Mouse (Mus musculus) limb, embryonic 12.5 days (tissue): ENCODE results near the gene Nsd1. TPM values are rescaled to one million over a fixed set of nuclear protein-coding genes. Genes with fewer than 3 reads are reported as not detected.

Experiments
- ATAC-seq: fragments of 200-750 bp; cut with Nextera tagmentation; 2 replicates; pipeline ENCODE4 v1.8.0; 2017; ENCODE audit warnings: low read depth, moderate TSS enrichment; ENCODE audit not compliant: insufficient number of reproducible peaks, insufficient read depth, low FRiP score, low TSS enrichment
- H3K27ac ChIP-seq: fragments of 300-500 bp; sonication (generic); 2 replicates; pipeline ENCODE4 v1.5.1; 2016; ENCODE audit warnings: mild to moderate bottlenecking, moderate library complexity
- H3K27me3 ChIP-seq: fragments of 300-500 bp; sonication (generic); 2 replicates; pipeline ENCODE4 v1.6.1; 2016; ENCODE audit warnings: mild to moderate bottlenecking, moderate library complexity
- H3K36me3 ChIP-seq: fragments of 300-500 bp; sonication (generic); 2 replicates; pipeline ENCODE4 v1.6.1; 2016; ENCODE audit warnings: mild to moderate bottlenecking, moderate library complexity
- H3K4me1 ChIP-seq: fragments of 300-500 bp; sonication (generic); replicated peaks from 2 replicates; pipeline ENCODE4 v1.6.1; 2016
- H3K4me2 ChIP-seq: fragments of 300-500 bp; sonication (generic); 2 replicates; pipeline ENCODE4 v1.6.1; 2016; ENCODE audit warnings: mild to moderate bottlenecking, moderate library complexity
- H3K4me3 ChIP-seq: fragments of 300-500 bp; sonication (generic); replicated peaks from 2 replicates; pipeline ENCODE4 v1.5.1; 2016; ENCODE audit warnings: mild to moderate bottlenecking
- H3K9ac ChIP-seq: fragments of 300-500 bp; sonication (generic); replicated peaks from 2 replicates; pipeline ENCODE4 v1.6.1; 2016; ENCODE audit warnings: mild to moderate bottlenecking, moderate library complexity
- H3K9me3 ChIP-seq: fragments of 300-500 bp; sonication (generic); 2 replicates; pipeline ENCODE4 v1.6.1; 2016; ENCODE audit warnings: mild to moderate bottlenecking, moderate library complexity
- WGBS: fragments of 180-500 bp; shearing (Covaris S2); methylation state at CpG from one replicate; pipeline ENCODE4 v1.1.7; 2016; 5-methylcytosine and 5-hydroxymethylcytosine counted together
- polyA plus RNA-seq: library from polyadenylated mRNA; unstranded; fragments of >200 nt; fragmentation: Nextera tagmentation; extraction: Ambion mirVana; gene quantifications from 2 replicates; pipeline ENCODE4 v1.2.1, GENCODE M21; 2016

The Nsd1 gene
- polyA plus RNA-seq, 1 experiment from 2014 or later = 91.8 TPM

- no peaks in the 10 kb centered on the region for H3K36me3 ChIP-seq
- H3K9me3 ChIP-seq = no peaks in the 10 kb centered on the region
- peaks cover 30% of the 10 kb centered on the region for H3K4me1 ChIP-seq
- H3K4me3 ChIP-seq = no peak overlapping the region
- no peak overlapping the region for H3K9ac ChIP-seq
- H3K4me2 ChIP-seq = no peak overlapping the region
- no peak overlapping the region for H3K27ac ChIP-seq
- WGBS = 85% methylated on average over 3 of the region's 3 CpGs
- no peak for ATAC-seq
- H3K27me3 ChIP-seq = no peaks in the 10 kb centered on the region
Observed at GRCm38 (mm10) chr13:55332331-55332730, 122.7 kb downstream of the Nsd1 start.

GRCm38 (mm10) chr13:55335701-55336100, 126.1 kb downstream of the Nsd1 start:
- no peaks in the 10 kb centered on the region for H3K27me3 ChIP-seq
- no peak overlapping the region for H3K4me3 ChIP-seq
- no peaks in the 10 kb centered on the region for H3K9me3 ChIP-seq
- no peak overlapping the region for H3K4me2 ChIP-seq
- H3K36me3 ChIP-seq = no peaks in the 10 kb centered on the region
- no peak overlapping the region for H3K9ac ChIP-seq
- ATAC-seq = no peak
- 83% methylated on average over 4 of the region's 4 CpGs for WGBS
- no peak overlapping the region for H3K27ac ChIP-seq
- peaks cover 4% of the 10 kb centered on the region; the same call in 1 of the 2 replicates for H3K4me1 ChIP-seq

- ATAC-seq = no peak
- Histone ChIP-seq H3K27ac (no peak overlapping the region), H3K4me2 (no peak overlapping the region), H3K36me3 (no peaks in the 10 kb centered on the region), H3K4me1 (no peaks in the 10 kb centered on the region), H3K27me3 (no peaks in the 10 kb centered on the region), H3K9me3 (no peaks in the 10 kb centered on the region), H3K4me3 (no peak overlapping the region), H3K9ac (no peak overlapping the region)
- 64% methylated on average over 10 of the region's 10 CpGs for WGBS
Observed at GRCm38 (mm10) chr13:55337341-55337975, 127.9 kb downstream of the Nsd1 start.

- ATAC-seq = no peak
- Histone ChIP-seq H3K27ac (no peak overlapping the region), H3K4me3 (no peak overlapping the region), H3K9me3 (no peaks in the 10 kb centered on the region), H3K27me3 (no peaks in the 10 kb centered on the region), H3K4me2 (no peak overlapping the region), H3K9ac (no peak overlapping the region), H3K4me1 (no peaks in the 10 kb centered on the region), H3K36me3 (no peaks in the 10 kb centered on the region)
- 70% methylated on average over 12 of the region's 12 CpGs for WGBS
Observed at GRCm38 (mm10) chr13:55338131-55339054, 128.8 kb downstream of the Nsd1 start.

GRCm38 (mm10) chr13:55339259-55339658, 129.7 kb downstream of the Nsd1 start:
- no peaks in the 10 kb centered on the region for H3K9me3 ChIP-seq
- H3K27me3 ChIP-seq = no peaks in the 10 kb centered on the region
- no peaks in the 10 kb centered on the region for H3K4me1 ChIP-seq
- no peak overlapping the region for H3K27ac ChIP-seq
- H3K9ac ChIP-seq = no peak overlapping the region
- H3K4me2 ChIP-seq = no peak overlapping the region
- ATAC-seq = no peak
- 32% methylated on average over 2 of the region's 2 CpGs for WGBS
- peaks cover 7% of the 10 kb centered on the region for H3K36me3 ChIP-seq
- no peak overlapping the region for H3K4me3 ChIP-seq

GRCm38 (mm10) chr13:55342469-55342868, 132.9 kb downstream of the Nsd1 start:
- no peak for ATAC-seq
- H3K9me3 ChIP-seq = no peaks in the 10 kb centered on the region
- WGBS = 27% methylated on average over 11 of the region's 11 CpGs
- peaks cover 40% of the 10 kb centered on the region for H3K36me3 ChIP-seq
- H3K9ac ChIP-seq = no peak overlapping the region
- no peak overlapping the region for H3K4me2 ChIP-seq
- H3K27me3 ChIP-seq = no peaks in the 10 kb centered on the region
- no peak overlapping the region for H3K4me3 ChIP-seq
- H3K27ac ChIP-seq = no peak overlapping the region
- H3K4me1 ChIP-seq = no peaks in the 10 kb centered on the region

- 88% methylated on average over 7 of the region's 7 CpGs for WGBS
- H3K4me1 ChIP-seq = no peaks in the 10 kb centered on the region
- H3K4me2 ChIP-seq = no peak overlapping the region
- H3K4me3 ChIP-seq = no peak overlapping the region
- H3K9me3 ChIP-seq = no peaks in the 10 kb centered on the region
- ATAC-seq = no peak
- no peaks in the 10 kb centered on the region for H3K27me3 ChIP-seq
- no peak overlapping the region for H3K9ac ChIP-seq
- peaks cover 57% of the 10 kb centered on the region for H3K36me3 ChIP-seq
- H3K27ac ChIP-seq = no peak overlapping the region
Observed at GRCm38 (mm10) chr13:55344286-55344685, 134.7 kb downstream of the Nsd1 start.

- no peaks in the 10 kb centered on the region for H3K27me3 ChIP-seq
- 88% methylated on average over 11 of the region's 11 CpGs for WGBS
- H3K9ac ChIP-seq = no peak overlapping the region
- no peak overlapping the region for H3K4me3 ChIP-seq
- H3K4me1 ChIP-seq = no peaks in the 10 kb centered on the region
- H3K9me3 ChIP-seq = no peaks in the 10 kb centered on the region
- no peak overlapping the region for H3K4me2 ChIP-seq
- peaks cover 80% of the 10 kb centered on the region for H3K36me3 ChIP-seq
- no peak for ATAC-seq
- no peak overlapping the region for H3K27ac ChIP-seq
Observed at GRCm38 (mm10) chr13:55346745-55347144, 137.2 kb downstream of the Nsd1 start.

- Histone ChIP-seq H3K4me1 (peaks cover 14% of the 10 kb centered on the region), H3K27ac (no peak overlapping the region), H3K9ac (no peak overlapping the region), H3K36me3 (peaks cover 48% of the 10 kb centered on the region), H3K27me3 (no peaks in the 10 kb centered on the region), H3K4me3 (peak overlapping the region; percentile 95), H3K4me2 (peak overlapping the region; percentile 91), H3K9me3 (no peaks in the 10 kb centered on the region)
- ATAC-seq = no peak
Observed at GRCm38 (mm10) chr13:55361145-55361544, 151.6 kb downstream of the Nsd1 start.

- no peaks in the 10 kb centered on the region for H3K9me3 ChIP-seq
- 1% methylated on average over 32 of the region's 32 CpGs for WGBS
- peak overlapping the region; percentile 86 for H3K9ac ChIP-seq
- no peaks in the 10 kb centered on the region for H3K27me3 ChIP-seq
- H3K27ac ChIP-seq = peak overlapping the region; percentile 91
- peak overlapping the region; percentile 95 for H3K4me3 ChIP-seq
- ATAC-seq = 0 out of 2 replicates have a peak, but pooled peaks have one; percentile 6
- H3K4me1 ChIP-seq = peaks cover 14% of the 10 kb centered on the region
- peak overlapping the region; percentile 91 for H3K4me2 ChIP-seq
- peaks cover 40% of the 10 kb centered on the region for H3K36me3 ChIP-seq
Observed at GRCm38 (mm10) chr13:55361974-55362452, 152.4 kb downstream of the Nsd1 start.

- Histone ChIP-seq H3K27ac (peak within 1 kb of the TSS; percentile 91), H3K4me3 (peak within 1 kb of the TSS; percentile 95), H3K4me1 (peaks cover 14% of the 10 kb centered on the region), H3K36me3 (peaks cover 34% of the 10 kb centered on the region), H3K9ac (peak within 1 kb of the TSS; percentile 86), H3K4me2 (peak within 1 kb of the TSS; percentile 91), H3K27me3 (no peaks in the 10 kb centered on the region), H3K9me3 (no peaks in the 10 kb centered on the region)
- WGBS = under 1% methylated on average over 35 of the region's 35 CpGs
- ATAC-seq = peak; percentile 98
Observed at GRCm38 (mm10) chr13:55362453-55363060, 153.0 kb downstream of the Nsd1 start, which contains the start of gene Lman2. Gene Lman2 (minus strand): TSS chr13:55362783.
